Mouse (Mus musculus) liver, adult 2 months (tissue): ENCODE measurements around the gene E4f1.

Experiments
- CTCF ChIP-seq: fragments of 200-500 bp; IDR thresholded peaks from 2 replicates; pipeline ENCODE4 v1.5.1; 2011; ENCODE audit warnings: low read depth, low read length, control low read depth
- POLR2A ChIP-seq: fragments of 200-500 bp; IDR thresholded peaks from 2 replicates; pipeline ENCODE4 v1.6.1; 2011; ENCODE audit warnings: low read length, control low read depth; ENCODE audit not compliant: insufficient read depth; ENCODE audit errors: extremely low read depth

- no peak for TF ChIP-seq CTCF
- no peak for TF ChIP-seq POLR2A
These were observed 9.3 kb upstream of the E4f1 start for GRCm38 (mm10) chr17:24479431-24479830.
